Mouse (Mus musculus): Measurements from ENCODE around the gene Ptpn13. TPM values are rescaled to one million over a fixed set of nuclear protein-coding genes. Genes with fewer than 3 reads are reported as not detected.

Ptpn13 gene
- total and polyA plus RNA-seq, 3 experiments: 15.1 to 43.6 (median 15.5) TPM

DNA sequence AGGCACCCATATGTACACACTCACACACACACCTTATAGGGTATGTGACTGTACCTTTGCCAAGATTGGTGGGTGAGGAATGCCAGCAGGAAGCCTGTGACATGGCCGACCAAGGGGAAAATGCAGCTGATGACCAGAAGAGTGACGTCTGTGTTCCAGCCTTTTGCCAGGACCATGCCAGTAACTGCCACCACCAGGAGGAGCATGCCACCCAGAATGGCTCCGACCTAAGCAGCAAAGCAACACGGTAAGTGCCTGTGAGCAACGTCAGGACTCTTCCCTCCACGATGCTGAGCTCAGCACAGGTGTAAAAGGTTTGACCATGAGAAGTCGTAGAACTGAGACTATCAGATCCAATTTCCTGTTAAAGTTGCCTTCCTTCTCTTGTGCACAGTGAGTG lies 187.3 kb downstream of the Ptpn13 start:
- H3K79me2 ChIP-seq (ENCODE audit: control insufficient read depth, insufficient read depth, low read length, poor library complexity): no peaks in the 10 kb centered on the region
- no peak overlapping the region for H3K9ac ChIP-seq (ENCODE audit: control insufficient read depth, low read depth, low read length, poor library complexity, severe bottlenecking)
- no peaks in the 10 kb centered on the region for H3K36me3 ChIP-seq (ENCODE audit: control insufficient read depth in 1 of 2, insufficient read depth in 2 of 2, low read length in 2 of 2)
- TF ChIP-seq POLR2A (IDR thresholded peaks at IDR 0.05; ENCODE audit: control insufficient read depth in 1 of 2, insufficient read depth in 1 of 2, low read depth in 1 of 2, low read length in 2 of 2, poor library complexity in 1 of 2): no peak
- no peak for TF ChIP-seq GABPA (IDR thresholded peaks at IDR 0.05; ENCODE audit: low read depth, low read length)
- no peak for TF ChIP-seq MAFK (IDR thresholded peaks at IDR 0.05; ENCODE audit: borderline replicate concordance, low read depth, low read length)
- no peak for TF ChIP-seq BHLHE40 (IDR thresholded peaks at IDR 0.05; ENCODE audit: borderline replicate concordance, low read depth, low read length)
- TF ChIP-seq MYB (IDR thresholded peaks at IDR 0.05; ENCODE audit: low read depth, low read length): no peak
- no peak for TF ChIP-seq CTCF (IDR thresholded peaks at IDR 0.05 in 2 of 3, conservative IDR thresholded peaks at IDR 0.05 in 1 of 3; ENCODE audit: control insufficient read depth in 1 of 3, insufficient read depth in 1 of 3, low read depth in 2 of 3, low read length in 3 of 3, poor library complexity in 1 of 3, severe bottlenecking in 1 of 3)
- TF ChIP-seq NELFE (IDR thresholded peaks at IDR 0.05; ENCODE audit: low read depth, low read length): no peak
- TF ChIP-seq USF2 (IDR thresholded peaks at IDR 0.05; ENCODE audit: borderline replicate concordance in 1 of 2, insufficient read depth in 1 of 2, low read depth in 1 of 2, low read length in 2 of 2): no peak
- no peak for TF ChIP-seq TCF12 (IDR thresholded peaks at IDR 0.05; ENCODE audit: low read depth, low read length)
- TF ChIP-seq HCFC1 (IDR thresholded peaks at IDR 0.05; ENCODE audit: low read depth, low read length): no peak
- TF ChIP-seq JUND (IDR thresholded peaks at IDR 0.05; ENCODE audit: low read depth, low read length): no peak
- no peak for TF ChIP-seq TAL1 (IDR thresholded peaks at IDR 0.05; ENCODE audit: low read length)
- TF ChIP-seq CHD1 (IDR thresholded peaks at IDR 0.05; ENCODE audit: low read depth, low read length): no peak
- no peak for TF ChIP-seq USF1 (IDR thresholded peaks at IDR 0.05; ENCODE audit: low read depth, low read length)
- no peak for TF ChIP-seq SMC3 (IDR thresholded peaks at IDR 0.05; ENCODE audit: low read depth, low read length)
- TF ChIP-seq MYC (IDR thresholded peaks at IDR 0.05; ENCODE audit: low read depth, low read length): no peak
- TF ChIP-seq EP300 (IDR thresholded peaks at IDR 0.05; ENCODE audit: low read depth in 1 of 2, low read length in 2 of 2): no peak
- no peak for TF ChIP-seq RAD21 (IDR thresholded peaks at IDR 0.05; ENCODE audit: low read depth, low read length)
- no peak for TF ChIP-seq MAX (IDR thresholded peaks at IDR 0.05; ENCODE audit: low read length)
- TF ChIP-seq KAT2A (conservative IDR thresholded peaks at IDR 0.05; ENCODE audit: low read depth, low read length): no peak
- no peaks in the 10 kb centered on the region for H3K4me1 ChIP-seq (ENCODE audit: control insufficient read depth in 1 of 2, insufficient read depth in 2 of 2, low read length in 2 of 2)
- H3K4me3 ChIP-seq (ENCODE audit: control insufficient read depth in 1 of 2, insufficient read depth in 1 of 2, low read depth in 2 of 2, low read length in 2 of 2): no peak overlapping the region
- no peak overlapping the region for H3K27ac ChIP-seq (ENCODE audit: control insufficient read depth, low read depth, low read length)
- peaks cover 3 to 4% of the 10 kb centered on the region in 2 experiments; a peak in 3 of 4 replicates for H3K27me3 ChIP-seq (ENCODE audit: control insufficient read depth in 1 of 2, insufficient read depth in 2 of 2, low read length in 2 of 2)
- no peaks in the 10 kb centered on the region for H3K9me3 ChIP-seq (replicated peaks; ENCODE audit: insufficient read depth, low read length)
- no peak for DNase-seq (ENCODE audit: low read depth, low spot score)

DNA sequence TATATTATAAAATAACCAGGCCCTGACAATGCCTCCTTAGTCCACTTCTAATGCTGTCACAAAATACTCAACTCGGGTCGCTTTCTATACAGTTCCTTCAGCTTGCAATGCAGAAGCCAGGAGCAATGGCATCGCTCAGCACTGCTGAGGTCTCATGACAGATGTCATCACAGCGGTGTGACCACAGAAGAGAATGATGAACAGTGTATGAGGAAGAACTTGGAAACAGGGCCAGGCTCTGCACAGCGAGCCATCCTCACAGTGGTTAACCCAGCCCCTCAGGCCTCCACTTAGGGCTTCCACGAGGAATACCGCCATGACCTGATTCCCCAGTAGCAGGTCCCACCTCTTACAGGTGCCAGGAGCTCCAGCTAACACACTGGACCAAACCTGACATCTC lies 189.4 kb downstream of the Ptpn13 start:
- Histone ChIP-seq H3K4me1 (ENCODE audit: control insufficient read depth in 1 of 2, insufficient read depth in 2 of 2, low read length in 2 of 2) (no peaks in the 10 kb centered on the region), H3K27me3 (ENCODE audit: control insufficient read depth in 1 of 2, insufficient read depth in 2 of 2, low read length in 2 of 2) (peaks cover 2 to 3% of the 10 kb centered on the region in 2 experiments; a peak in 3 of 4 replicates), H3K36me3 (ENCODE audit: control insufficient read depth in 1 of 2, insufficient read depth in 2 of 2, low read length in 2 of 2) (no peaks in the 10 kb centered on the region), H3K79me2 (ENCODE audit: control insufficient read depth, insufficient read depth, low read length, poor library complexity) (no peaks in the 10 kb centered on the region), H3K27ac (ENCODE audit: control insufficient read depth, low read depth, low read length) (no peak overlapping the region), H3K9me3 (replicated peaks; ENCODE audit: insufficient read depth, low read length) (no peaks in the 10 kb centered on the region), H3K4me3 (ENCODE audit: control insufficient read depth in 1 of 2, insufficient read depth in 1 of 2, low read depth in 2 of 2, low read length in 2 of 2) (no peak overlapping the region), H3K9ac (ENCODE audit: control insufficient read depth, low read depth, low read length, poor library complexity, severe bottlenecking) (no peak overlapping the region)
- no peak for DNase-seq (ENCODE audit: low read depth, low spot score)
- no peak for TF ChIP-seq HCFC1 (IDR thresholded peaks at IDR 0.05; ENCODE audit: low read depth, low read length)
- TF ChIP-seq MYC (IDR thresholded peaks at IDR 0.05; ENCODE audit: low read depth, low read length): no peak
- TF ChIP-seq USF1 (IDR thresholded peaks at IDR 0.05; ENCODE audit: low read depth, low read length): no peak
- no peak for TF ChIP-seq KAT2A (conservative IDR thresholded peaks at IDR 0.05; ENCODE audit: low read depth, low read length)
- no peak for TF ChIP-seq SMC3 (IDR thresholded peaks at IDR 0.05; ENCODE audit: low read depth, low read length)
- TF ChIP-seq MAX (IDR thresholded peaks at IDR 0.05; ENCODE audit: low read length): no peak
- TF ChIP-seq TAL1 (IDR thresholded peaks at IDR 0.05; ENCODE audit: low read length): no peak
- TF ChIP-seq RCOR1 (IDR thresholded peaks at IDR 0.05; ENCODE audit: low read depth, low read length): no peak
- TF ChIP-seq USF2 (IDR thresholded peaks at IDR 0.05; ENCODE audit: borderline replicate concordance in 1 of 2, insufficient read depth in 1 of 2, low read depth in 1 of 2, low read length in 2 of 2): no peak
- no peak for TF ChIP-seq ZKSCAN1 (IDR thresholded peaks at IDR 0.05; ENCODE audit: low read depth, low read length)
- TF ChIP-seq JUND (IDR thresholded peaks at IDR 0.05; ENCODE audit: low read depth, low read length): no peak
- TF ChIP-seq CHD2 (IDR thresholded peaks at IDR 0.05; ENCODE audit: low read length): no peak
- no peak for TF ChIP-seq TBP (IDR thresholded peaks at IDR 0.05; ENCODE audit: low read depth, low read length)
- no peak for TF ChIP-seq SIN3A (IDR thresholded peaks at IDR 0.05; ENCODE audit: low read length)

All from MEL (cell line).